Mouse (Mus musculus) NIH3T3 (cell line): Measurements from ENCODE around the gene Macrod1.
"Not testable (repeated sequence)": the region's sequence is repeated elsewhere in the genome, so short reads cannot be mapped to it uniquely, and the experiment has no call there.

Source experiments
- DNase-seq: peaks from one replicate; pipeline ENCODE4 v3.0.0-alpha.2; 2012; ENCODE audit warnings: low read depth

The Macrod1 gene

DNA sequence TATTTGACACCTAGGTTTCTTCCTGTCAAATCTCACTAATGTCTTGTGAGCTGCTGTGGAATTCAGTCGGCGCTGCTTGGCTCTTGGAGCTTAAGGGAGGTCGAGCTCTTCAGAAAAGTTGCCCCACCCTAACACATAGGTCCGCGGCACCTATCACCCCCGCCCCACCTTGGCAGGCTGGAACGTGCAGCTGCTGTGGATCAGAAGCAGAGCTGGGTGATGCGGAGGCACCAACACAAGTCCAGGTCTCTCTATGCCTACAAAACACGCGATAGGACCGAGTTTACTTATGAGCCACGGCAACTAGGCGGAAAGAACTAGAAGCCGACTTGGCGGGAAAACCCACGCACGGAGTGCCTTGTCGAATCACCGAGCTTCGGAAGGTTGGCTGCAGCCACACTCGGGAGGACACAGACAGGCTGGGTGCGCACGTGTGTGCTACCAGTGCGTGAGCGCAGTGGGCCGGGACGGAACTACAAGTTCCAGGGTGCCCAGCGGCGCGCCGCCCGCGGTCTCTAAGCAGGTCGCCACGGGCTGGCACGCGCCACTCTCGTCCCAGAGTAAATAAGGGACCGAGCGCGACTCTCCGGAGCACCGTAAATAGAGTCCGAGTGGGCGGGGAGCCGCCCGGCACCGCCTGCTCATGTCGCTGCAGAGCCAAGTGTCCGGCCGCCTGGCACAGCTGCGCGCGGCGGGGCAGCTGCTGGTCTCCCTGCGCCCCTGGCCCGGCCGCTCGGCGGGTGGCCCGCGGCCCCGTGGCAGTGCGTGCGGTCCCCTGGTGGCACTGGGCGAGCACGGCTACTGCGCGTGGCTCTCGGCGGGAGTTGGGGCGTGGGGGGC lies at the start of gene Macrod1:
TSS of gene Macrod1 (plus strand) at position 563 of the 840 bp plus-strand sequence.
- peak; percentile 80 for DNase-seq

DNA sequence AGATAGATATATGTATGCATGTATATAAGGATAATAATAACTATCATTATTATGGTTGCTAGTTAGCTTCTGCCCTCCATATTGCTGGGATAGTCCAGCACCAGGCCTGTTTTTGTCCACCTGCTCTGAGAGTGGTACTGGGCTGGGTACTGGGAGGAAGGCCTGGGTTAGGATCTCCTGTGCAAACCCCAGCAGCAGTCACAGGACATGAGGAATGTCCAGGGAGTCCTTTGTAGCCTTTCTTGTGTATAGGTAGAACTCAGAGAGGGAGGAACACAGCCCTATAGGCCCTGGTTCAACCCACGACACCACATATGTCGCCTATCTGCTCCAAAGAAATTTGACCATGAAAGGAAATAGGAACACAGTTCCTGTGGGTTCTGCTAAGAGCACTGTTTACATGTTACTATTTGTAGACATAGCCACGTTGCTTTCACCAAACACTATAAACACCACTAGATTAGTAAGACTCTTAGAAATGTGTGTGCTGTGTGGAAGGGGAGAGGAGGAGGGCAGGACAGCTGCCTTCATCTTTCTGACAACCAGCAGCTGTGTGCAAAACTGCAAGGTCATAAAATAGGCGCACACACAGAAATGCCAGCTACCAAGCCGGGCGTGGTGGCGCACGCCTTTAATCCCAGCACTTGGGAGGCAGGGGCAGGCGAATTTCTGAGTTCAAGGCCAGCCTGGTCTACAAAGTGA lies 49.6 kb upstream of the Macrod1 start:
- DNase-seq, result no peak

DNA sequence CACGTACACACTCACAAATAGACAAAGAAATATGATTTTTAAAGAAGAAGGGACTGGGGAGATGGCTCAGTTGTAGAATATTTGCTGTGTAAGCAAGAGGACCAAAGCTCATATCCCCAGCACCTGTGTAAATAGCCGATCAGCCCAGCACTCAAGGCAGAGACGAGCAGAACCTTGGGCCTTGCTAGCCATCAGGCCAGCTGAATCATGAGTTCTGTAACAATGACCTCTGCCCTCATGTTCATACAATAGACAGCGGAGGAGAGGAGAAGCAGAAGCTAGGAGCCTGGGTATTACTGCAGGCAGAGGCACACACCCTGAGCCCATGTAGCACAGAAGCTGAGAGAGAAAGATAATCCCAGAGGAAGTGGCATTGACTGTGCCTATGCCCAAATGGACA lies 44.2 kb upstream of the Macrod1 start:
- DNase-seq, result no peak

DNA sequence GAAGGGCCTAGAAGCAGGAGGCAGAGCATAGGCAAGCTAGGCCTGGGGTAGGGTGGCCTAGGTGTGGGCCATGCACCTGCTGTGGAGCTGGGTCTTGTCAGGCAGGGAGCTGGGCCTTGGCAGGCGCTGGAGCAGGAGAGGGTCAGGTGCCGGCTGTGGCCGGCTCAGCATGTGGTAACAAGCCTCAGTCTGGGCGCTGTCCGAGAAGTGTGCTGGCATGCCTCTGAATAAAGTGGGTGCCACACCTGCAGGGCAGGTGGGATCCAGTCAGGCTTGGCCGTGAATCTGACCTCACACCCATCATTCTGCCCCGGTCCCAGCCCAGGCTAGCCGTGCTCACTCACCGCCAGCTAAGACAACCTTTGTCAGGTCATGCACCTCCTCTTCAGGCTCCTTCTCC lies 42.6 kb upstream of the Macrod1 start:
- DNase-seq, result no peak

DNA sequence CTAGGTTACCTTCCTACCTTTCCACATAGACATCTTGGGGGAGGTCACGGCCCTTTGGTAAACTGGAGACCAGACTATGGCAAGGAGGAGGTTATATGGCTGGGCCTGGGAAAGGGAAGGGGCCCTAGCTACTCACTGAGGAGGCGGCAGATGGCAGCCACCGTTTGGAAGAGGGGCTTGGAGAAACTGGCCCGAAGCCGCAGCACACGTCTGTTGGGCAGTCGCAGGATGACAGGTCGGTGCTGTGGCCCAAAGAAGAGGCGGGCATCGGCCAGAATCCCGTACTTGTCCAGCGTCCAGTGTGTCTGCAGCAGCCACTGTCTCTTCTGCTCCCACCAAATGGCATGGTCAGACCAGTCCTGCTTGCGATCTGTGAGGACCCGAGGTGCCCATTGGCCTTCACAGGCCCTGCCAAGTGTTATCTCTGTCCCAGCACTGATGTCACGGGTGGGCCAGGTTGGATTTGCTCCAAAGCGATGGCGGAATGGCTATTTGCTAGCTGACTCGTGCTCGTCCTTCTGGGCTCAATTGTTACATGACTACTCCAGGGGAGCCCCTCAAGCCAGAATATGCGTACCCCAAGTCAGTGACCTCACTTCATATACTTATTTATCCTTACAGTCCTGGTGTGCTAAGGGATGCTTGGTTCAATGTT lies 42.0 kb upstream of the Macrod1 start:
- DNase-seq, result no peak

DNA sequence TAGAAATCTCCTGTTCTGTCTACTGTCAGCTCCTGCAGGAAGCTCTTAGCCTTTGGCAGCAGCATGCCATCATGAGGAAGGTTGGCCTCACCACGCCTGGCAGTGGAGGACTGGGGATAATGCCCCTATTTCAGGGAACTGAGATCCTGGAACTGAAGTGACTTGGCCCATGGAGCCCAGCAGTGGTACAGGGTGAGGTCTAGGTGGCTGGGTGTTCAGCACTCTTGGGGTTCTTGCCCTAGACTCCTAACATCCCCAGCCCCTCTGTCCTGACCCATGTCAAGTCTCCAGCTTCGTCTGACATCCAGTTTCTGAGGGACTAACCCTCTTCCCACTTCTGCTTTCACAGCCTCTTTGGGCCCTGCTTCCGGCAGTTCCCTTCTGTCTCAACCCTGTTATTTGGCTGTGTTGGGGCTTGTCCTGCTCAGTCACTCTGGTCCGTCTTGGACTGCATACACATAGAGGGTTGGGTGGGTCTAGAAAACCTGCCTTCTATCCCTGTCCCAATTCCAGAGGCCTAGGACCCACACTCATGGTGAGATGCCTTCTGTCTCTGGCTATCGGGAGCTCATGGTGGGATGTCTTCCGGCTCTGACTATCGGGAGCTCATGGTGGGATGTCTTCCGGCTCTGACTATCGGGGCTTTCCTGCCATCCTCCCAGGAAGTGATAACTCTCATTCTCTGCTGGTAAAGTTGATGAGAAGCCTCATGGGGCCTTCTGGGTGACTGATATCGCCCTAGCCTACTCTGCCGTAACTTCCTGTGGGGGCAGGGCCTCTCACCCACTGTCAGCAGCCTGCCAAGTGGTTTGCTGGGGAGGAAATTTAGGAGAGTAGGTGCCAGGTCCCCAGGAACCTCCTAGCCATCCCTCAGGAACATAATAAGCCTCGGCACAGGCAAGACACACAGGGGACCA lies 38.8 kb upstream of the Macrod1 start:
- DNase-seq, result no peak

DNA sequence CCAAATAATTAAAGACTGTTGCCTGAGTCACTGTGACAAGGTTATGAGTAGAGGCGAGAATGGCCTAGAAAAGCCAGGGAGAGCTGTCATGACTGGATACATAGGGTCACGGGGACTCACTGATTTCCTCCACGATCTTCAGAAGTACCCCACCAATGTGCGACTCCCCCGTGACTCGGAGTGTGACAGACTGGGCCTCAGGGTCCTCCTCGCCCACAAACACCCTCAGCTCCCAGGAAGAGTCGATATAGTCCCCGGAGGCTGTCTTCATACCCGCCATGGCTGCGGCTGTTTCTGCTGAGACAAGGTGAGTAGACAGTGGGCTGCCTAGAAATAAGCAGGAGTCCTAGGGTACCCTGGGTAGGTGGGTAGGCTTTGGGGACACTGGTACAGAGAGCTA lies 38.1 kb upstream of the Macrod1 start:
- DNase-seq, result no peak

DNA sequence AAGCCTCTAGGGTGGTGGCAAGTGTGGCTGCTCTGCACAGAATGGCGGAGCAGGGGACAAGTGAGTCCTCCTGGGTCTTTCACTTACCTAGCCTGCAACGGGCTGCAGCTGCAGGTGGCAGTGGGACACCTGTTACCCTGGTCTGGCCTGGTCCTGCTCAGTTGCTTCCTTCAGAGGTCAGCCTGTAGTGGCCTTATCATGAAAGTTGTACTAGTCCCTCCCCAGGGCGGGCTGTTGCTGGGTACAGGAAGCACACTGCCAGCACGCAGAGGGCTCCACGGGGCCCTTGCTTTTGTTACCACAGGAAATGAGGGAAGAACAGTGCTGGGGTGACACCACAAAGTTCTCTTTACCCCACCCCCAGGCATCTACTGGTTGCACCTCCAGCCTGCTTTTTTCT lies 37.4 kb upstream of the Macrod1 start, which contains the start of gene Fermt3:
TSS of gene Fermt3 (minus strand) at position 279 of the 400 bp plus-strand sequence.
- no peak for DNase-seq

DNA sequence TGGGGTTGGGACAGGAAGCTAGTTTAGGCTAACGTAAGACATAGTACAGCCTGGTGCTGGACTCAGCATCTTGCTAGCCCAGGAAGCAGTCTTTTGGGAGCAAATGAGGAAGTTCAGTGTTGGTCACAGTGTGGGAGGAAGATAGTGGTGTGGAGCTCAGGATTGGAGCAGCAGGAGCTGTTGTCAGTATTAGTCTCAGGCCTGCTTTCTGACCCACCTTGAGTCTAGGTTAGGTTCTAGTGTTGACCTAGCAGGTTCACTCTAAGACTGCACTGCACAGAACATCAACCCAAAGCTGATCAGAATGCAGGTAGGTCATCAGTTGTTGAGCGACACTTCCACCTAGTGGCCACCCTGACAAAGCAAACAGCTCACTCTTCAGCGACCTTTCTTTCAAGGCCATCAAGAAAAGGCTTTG lies 36.4 kb upstream of the Macrod1 start:
- DNase-seq, result peak; percentile 73

DNA sequence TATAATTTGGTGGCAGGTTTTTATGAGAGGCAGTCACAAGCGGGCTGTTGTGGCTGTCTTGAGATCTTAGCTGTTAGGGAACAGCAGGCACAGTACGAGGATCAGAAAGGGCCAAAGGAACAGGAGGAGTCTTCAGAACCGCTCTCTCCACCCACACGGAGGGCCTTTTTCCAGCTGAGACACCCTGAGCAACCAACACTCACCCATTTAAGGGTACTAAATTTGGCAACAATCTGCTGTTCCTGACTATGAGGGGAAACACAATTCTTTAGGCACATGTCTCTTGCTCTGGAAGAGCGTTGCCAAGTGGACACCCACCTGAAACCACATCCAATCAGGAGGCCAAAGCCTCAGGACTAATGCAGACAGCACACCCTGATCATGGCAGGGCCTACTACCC lies 27.1 kb upstream of the Macrod1 start:
- DNase-seq, result no peak

DNA sequence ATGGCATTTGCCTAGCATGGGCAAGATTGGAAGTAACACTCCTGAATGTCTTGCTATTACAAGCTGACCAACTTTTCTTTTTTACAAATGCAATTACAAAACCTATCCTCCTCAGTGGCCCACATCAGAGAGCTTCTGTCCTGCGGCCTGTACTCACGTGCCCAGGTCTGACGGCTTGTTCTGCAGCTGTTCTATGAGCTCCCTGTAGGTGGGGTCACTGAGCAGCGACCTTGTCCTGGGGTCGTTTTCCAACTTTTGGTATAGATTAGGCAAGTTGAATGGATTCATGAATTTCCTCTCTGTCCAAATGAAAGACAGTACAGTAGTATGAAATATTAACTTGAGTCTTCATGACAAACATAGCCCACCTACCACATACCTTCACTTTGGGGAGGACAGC lies 22.6 kb upstream of the Macrod1 start:
- DNase-seq, result no peak

DNA sequence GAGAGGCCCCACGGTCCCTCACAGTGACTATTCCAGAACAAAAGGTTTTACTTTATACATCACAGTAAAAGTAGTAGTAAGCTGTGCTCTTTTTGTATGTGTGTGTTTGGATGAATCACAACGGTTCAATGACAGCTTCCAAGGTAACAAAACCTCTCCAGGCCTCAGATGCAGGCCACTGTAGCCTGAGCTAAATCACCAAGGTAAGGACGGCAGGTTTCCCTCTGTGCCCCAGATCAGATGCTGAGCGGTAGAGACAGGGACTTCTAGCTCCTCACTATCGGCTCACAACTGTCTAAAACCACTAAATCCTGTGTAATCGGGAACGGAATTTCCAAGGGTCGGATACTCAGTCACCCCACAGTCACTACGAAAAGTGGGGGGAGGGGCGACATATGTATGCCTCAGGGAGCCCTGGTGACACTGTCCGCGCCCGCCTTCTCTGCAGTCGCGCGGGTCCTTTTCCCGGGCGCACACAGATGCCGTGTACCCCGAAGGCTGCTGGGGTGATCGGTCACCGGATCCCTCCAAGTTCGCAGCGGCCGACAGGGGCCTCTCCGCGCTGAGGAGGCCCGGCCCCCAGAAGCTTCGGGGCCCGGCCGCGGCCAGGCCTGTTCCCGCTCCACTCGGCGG lies 17.4 kb upstream of the Macrod1 start:
- peak; percentile 54 for DNase-seq

DNA sequence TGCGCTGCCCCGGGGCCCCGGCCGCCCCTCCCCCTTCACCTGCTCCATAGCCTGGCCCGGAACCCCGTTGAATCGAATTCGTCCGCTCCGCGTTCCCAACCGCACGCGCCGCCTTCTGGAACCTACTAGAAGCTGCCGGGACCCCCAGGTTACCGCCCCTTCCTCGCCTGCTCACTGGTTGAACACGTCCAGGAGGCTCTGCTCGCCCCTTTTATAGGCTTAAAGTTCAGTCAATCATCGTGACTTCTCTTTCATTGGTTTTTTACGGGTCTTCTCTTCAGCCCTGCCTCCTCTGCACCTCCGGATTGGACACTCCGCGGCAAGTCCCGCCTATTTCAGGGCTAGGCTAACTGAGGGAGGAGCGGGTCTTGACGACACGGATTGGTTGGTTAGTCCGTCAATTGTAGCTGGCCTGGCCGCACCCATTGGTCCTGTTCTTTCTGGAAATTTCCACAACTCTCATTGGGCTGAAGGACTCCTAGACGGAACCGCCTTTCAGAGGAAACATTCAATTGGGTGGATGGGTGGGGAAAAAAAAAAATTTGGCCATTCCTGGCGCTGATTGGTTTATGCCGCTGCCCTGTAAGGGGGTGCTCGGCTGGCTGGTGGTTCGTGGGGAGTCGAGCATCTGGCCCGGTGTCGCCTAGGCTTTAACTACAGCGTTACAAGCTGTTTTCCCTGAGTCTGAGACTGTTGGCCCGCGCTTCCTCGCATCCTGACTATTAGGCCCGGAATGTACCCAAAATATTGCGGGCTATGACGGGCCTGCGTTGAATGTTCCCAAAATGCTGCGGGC lies 16.6 kb upstream of the Macrod1 start, which contains the start of gene Stip1:
TSS of gene Stip1 (minus strand) at position 127 of the 796 bp plus-strand sequence.
- peak; percentile 100 for DNase-seq

DNA sequence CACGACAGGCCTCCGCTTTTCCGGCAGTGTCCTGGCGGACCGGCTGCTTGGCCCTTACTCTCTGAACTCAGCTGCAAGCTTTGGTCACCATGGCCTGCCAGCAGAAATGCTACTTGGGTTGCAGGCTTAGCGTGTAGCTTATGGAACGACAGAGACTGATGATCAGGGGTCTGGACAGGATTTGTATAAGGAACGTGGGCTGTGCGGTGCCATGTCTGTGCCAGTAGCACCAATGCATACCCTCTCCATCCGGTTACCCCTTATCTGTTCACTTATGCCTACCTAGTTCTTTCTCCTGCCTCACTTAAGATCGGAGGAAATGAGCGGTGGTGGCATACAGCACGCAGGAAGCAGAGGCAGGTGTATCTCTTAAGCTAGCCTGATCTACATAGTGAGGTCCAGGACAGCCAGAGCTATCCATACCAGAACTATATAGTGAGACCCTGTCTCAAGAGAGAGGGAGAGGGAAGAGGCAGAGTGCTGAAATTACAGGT lies 15.9 kb upstream of the Macrod1 start:
- no peak for DNase-seq

DNA sequence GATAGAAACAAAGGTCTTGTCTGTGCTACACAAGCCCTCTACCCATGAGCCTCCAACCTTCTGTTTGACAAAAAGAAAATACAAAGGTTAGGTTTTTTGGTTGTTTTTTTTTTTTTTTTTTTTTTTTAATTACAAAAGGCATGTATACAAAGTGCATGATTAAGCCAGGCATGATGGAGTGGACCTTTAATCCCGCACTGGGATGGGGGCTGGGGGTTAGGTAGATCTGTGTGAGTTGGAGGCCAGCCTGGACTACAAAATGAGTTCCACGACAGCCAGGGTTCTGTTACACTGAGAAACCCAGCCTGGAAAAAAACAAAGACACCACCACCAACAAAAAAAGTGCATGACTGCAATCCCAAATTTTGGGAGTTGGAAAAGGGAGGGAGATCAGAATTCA lies 15.4 kb upstream of the Macrod1 start:
- no peak for DNase-seq

DNA sequence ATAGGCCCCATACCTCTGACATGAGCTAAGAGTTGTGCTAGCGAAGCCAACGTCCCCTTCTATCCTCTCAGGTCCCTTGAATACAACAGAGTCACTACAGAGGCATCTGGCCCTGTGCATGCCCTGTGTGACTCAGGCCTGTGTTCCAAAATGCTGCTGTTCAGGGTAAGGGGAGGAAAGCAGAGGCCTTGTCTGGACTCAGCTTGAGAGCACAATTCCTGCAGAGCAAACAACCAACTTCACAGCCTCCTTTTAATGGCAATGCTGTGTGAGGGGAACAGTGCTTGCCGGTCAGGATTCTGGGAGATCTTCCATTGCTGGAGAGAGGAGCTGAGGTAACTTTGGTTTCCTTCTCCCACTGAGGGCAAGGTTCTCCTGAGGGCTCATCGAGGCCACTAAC lies 12.3 kb upstream of the Macrod1 start:
- peak; percentile 52 for DNase-seq

DNA sequence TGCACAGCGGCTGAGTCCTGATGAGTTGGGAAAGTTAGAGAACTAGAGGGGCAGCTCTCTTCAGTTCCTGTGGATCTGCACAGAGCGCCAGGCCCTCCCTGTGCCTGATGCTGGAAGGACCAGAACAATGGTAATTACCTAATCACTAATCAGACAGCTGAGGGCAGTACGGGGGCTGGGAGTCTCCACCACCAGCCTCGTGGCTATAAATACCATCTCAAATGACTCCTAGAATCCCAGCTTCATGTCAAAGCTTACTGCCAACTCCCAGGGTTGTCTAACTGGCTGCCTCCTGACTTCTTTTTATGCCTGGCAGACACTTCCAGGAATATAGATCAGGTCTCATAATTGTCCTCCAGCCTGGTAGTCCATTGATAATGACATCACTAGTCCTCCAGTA lies 11.9 kb upstream of the Macrod1 start:
- peak; percentile 41 for DNase-seq

DNA sequence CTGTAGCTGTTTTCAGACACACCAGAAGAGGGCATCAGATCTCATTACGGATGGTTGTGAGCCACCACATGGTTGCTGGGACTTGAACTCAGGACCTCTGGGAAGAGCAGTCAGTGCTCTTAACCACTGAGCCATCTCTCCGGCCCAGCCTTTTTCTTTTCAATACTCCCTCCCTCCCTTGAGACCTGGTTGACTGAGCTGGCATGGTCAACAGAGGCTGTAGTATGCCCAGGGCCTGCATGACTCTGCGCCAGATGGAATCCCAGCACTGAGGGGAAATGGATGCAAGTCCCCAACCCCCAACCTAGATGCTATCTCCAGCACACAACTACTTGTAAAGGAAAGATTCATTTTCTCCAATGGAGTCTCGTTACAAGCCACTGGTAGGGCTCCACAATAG lies 3.2 kb upstream of the Macrod1 start:
- DNase-seq, result not testable (repeated sequence)

DNA sequence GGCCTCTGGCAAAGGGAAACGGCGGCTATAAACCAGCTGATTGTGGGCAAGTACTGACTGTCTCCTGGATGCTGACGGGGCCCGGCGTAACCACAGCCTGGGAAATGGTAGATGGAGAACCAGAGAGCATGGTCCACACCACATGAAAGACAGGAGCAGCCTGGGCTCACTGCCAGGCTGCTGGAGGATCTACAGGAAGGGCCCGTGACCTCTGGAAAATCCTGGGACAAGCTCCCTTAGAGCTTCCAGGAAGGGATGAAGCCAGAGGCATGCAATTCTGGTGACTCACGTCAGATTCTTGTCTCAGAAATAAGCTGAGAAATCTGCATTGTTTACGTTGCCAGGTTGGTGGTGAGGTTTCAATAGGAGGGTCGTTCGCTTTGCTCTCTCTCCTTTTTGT lies 1.8 kb upstream of the Macrod1 start:
- peak; percentile 99 for DNase-seq

DNA sequence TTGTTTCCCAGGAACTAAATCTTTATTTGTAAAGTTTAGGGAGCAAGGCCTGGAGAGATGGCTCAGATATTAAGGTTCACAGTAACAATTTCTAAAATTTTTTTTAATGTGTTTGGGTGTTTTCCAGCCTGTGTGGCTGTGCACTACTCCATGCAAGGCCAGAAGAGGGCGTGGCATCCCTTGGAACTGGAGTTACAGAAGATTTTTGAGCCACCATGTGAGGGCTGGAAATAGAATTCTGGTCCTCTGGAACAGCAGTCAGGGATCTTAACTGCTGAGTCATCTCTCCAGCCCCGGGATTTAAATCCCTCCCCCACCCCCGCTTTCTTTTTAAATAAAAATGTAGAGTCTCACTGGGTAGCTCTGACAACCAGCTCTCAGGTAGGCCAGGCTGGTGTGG lies 1.4 kb upstream of the Macrod1 start:
- peak; percentile 94 for DNase-seq
